Mouse (Mus musculus): ENCODE data around the gene Cgnl1.

- no peak for TF ChIP-seq POLR2A (IDR thresholded peaks at IDR 0.05; ENCODE audit: extremely low read depth, insufficient read depth, low read length)
- no peak for TF ChIP-seq CTCF (IDR thresholded peaks at IDR 0.05; ENCODE audit: low read depth, low read length)
These were observed 164.9 kb downstream of the Cgnl1 start for GRCm38 (mm10) chr9:71606296-71607057.
